Comparison of ENCODE assay signal across 20 mouse cellular contexts in the genomic region with DNA sequence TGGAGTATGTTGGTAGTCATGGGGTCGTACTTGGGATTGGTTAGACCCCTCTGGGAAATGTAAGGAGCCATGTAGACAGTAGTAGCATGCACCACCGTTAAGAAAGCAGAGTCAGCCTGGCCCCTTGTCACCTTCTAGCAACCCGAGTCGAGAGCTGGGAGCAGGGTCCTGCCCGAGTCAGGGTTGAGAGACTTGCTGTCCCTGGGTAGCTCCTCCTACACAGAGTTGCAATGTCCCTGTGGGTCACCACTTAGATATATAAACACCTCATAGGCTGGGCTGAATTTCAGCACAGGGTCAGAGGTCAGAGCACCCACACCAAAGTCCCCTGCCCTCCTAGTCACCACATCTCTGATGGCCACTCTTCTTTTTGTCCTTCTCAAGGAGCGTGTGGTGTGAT. TPM values are rescaled to one million over a fixed set of nuclear protein-coding genes. Genes with fewer than 3 reads are reported as not detected.
DNase-seq lines count a peak whose midpoint lies in the region; ATAC-seq lines count a peak whose summit lies in the region.
"Had no signal": no experiment of that assay in that cellular context is flagged by ENCODE, and none has a peak within 500 bp of the region (broad histone marks: within the 10 kb centered on the region; RNA-seq: fewer than 3 reads in every experiment).

No protein-coding gene starts in this region.

- no peak overlapping the region for H3K9ac ChIP-seq in kidney, embryonic 16.5 days (replicated peaks; ENCODE audit: low read length)
- H3K9ac ChIP-seq in liver, embryonic 13.5 days, result no peak overlapping the region
- no peak overlapping the region for H3K9ac ChIP-seq in liver, embryonic 11.5 days (ENCODE audit: low read depth, low read length)
- no peak overlapping the region for H3K9ac ChIP-seq in liver, embryonic 16.5 days (ENCODE audit: low read depth, low read length)
- H3K9ac ChIP-seq: forebrain, embryonic 15.5 days; limb, embryonic 12.5 days; midbrain, embryonic 13.5 days had no signal

- peak; percentile 59; the same call in 1 of the 2 replicates for ATAC-seq in kidney, embryonic 16.5 days (ENCODE audit: low FRiP score, low TSS enrichment)
- ATAC-seq in liver, embryonic 13.5 days (ENCODE audit: low read depth), result peak; percentile 54
- no peak for ATAC-seq in liver, embryonic 11.5 days (replicated peaks; ENCODE audit: low FRiP score)
- peak; percentile 39; the same call in 1 of the 2 replicates for ATAC-seq in liver, embryonic 16.5 days (ENCODE audit: low read depth)
- ATAC-seq: activated CD4-positive, CD25-positive, alpha-beta regulatory T cell, adult 4 months; forebrain, embryonic 15.5 days; intestine, postnatal 0 days; midbrain, embryonic 13.5 days had no signal

- no peaks in the 10 kb centered on the region; the same call in 1 of the 2 replicates for H3K36me3 ChIP-seq in kidney, embryonic 16.5 days (ENCODE audit: insufficient read depth, low read length)
- H3K36me3 ChIP-seq in liver, embryonic 13.5 days, result peaks cover 37% of the 10 kb centered on the region
- no peaks in the 10 kb centered on the region for H3K36me3 ChIP-seq in liver, embryonic 11.5 days (ENCODE audit: control insufficient read depth, insufficient read depth, low read length)
- H3K36me3 ChIP-seq in liver, embryonic 16.5 days (ENCODE audit: control insufficient read depth, insufficient read depth), result no peaks in the 10 kb centered on the region
- H3K36me3 ChIP-seq: forebrain, embryonic 15.5 days had no signal

- H3K9me3 ChIP-seq in kidney, embryonic 16.5 days (ENCODE audit: low read length), result no peaks in the 10 kb centered on the region
- H3K9me3 ChIP-seq in liver, embryonic 13.5 days (replicated peaks), result no peaks in the 10 kb centered on the region
- no peaks in the 10 kb centered on the region for H3K9me3 ChIP-seq in liver, embryonic 11.5 days (ENCODE audit: control insufficient read depth, low read length)
- no peaks in the 10 kb centered on the region for H3K9me3 ChIP-seq in liver, embryonic 16.5 days (replicated peaks; ENCODE audit: control insufficient read depth, low read length)
- H3K9me3 ChIP-seq: forebrain, embryonic 15.5 days; limb, embryonic 12.5 days; megakaryocyte, embryonic 14.5 days; midbrain, embryonic 13.5 days had no signal

- no peak for DNase-seq in kidney, postnatal 36 days
- no peak for DNase-seq in liver, embryonic 13.5 days
- DNase-seq in liver, embryonic 11.5 days (ENCODE audit: low spot score), result no peak
- DNase-seq in T-cell, adult 2 months (ENCODE audit: low spot score), result no peak
- DNase-seq in ovary, postnatal 14 days (ENCODE audit: low spot score), result no peak
- DNase-seq: adrenal gland, adult 8-10 months; gastrocnemius, postnatal 10 days; heart, adult 11 months; lung, adult 2 months; lung, postnatal 36 days; thymus, postnatal 25 days had no signal

- H3K27me3 ChIP-seq in kidney, embryonic 16.5 days (ENCODE audit: insufficient read depth, low read length), result no peaks in the 10 kb centered on the region
- H3K27me3 ChIP-seq in liver, embryonic 13.5 days, result no peaks in the 10 kb centered on the region
- no peaks in the 10 kb centered on the region for H3K27me3 ChIP-seq in liver, embryonic 11.5 days (replicated peaks; ENCODE audit: control insufficient read depth, insufficient read depth, low read length)
- no peaks in the 10 kb centered on the region for H3K27me3 ChIP-seq in liver, embryonic 16.5 days (ENCODE audit: control insufficient read depth, insufficient read depth, low read depth, low read length)
- H3K27me3 ChIP-seq: forebrain, embryonic 15.5 days; limb, embryonic 12.5 days; midbrain, embryonic 13.5 days had no signal

- peaks cover 14% of the 10 kb centered on the region for H3K4me1 ChIP-seq in kidney, embryonic 16.5 days (ENCODE audit: insufficient read depth, low read length)
- peaks cover 39% of the 10 kb centered on the region for H3K4me1 ChIP-seq in liver, embryonic 13.5 days (replicated peaks)
- H3K4me1 ChIP-seq in liver, embryonic 11.5 days (replicated peaks; ENCODE audit: control insufficient read depth, insufficient read depth, low read length), result peaks cover 14% of the 10 kb centered on the region; the same call in 1 of the 2 replicates
- H3K4me1 ChIP-seq in liver, embryonic 16.5 days (ENCODE audit: control insufficient read depth, low read depth, low read length), result peaks cover 14% of the 10 kb centered on the region
- H3K4me1 ChIP-seq: forebrain, embryonic 15.5 days; midbrain, embryonic 13.5 days had no signal

- 33% methylated on average over 6 of the region's 6 CpGs for WGBS in kidney, embryonic 16.5 days
- WGBS in liver, embryonic 13.5 days (ENCODE audit: insufficient replicate concordance), result 70% methylated on average over 6 of the region's 6 CpGs
- 74% methylated on average over 6 of the region's 6 CpGs for WGBS in liver, embryonic 11.5 days
- 66% methylated on average over 6 of the region's 6 CpGs for WGBS in liver, embryonic 16.5 days (ENCODE audit: insufficient replicate concordance)

- H3K4me2 ChIP-seq in kidney, embryonic 16.5 days (replicated peaks; ENCODE audit: low read depth, low read length), result no peak overlapping the region
- H3K4me2 ChIP-seq in liver, embryonic 13.5 days, result no peak overlapping the region
- no peak overlapping the region for H3K4me2 ChIP-seq in liver, embryonic 11.5 days
- H3K4me2 ChIP-seq in liver, embryonic 16.5 days (ENCODE audit: low read depth, low read length), result no peak overlapping the region
- H3K4me2 ChIP-seq: forebrain, embryonic 15.5 days; heart, embryonic 11.5 days; limb, embryonic 12.5 days; midbrain, embryonic 13.5 days had no signal

- H3K4me3 ChIP-seq in kidney, embryonic 16.5 days (ENCODE audit: low read length), result no peak overlapping the region
- H3K4me3 ChIP-seq in liver, embryonic 13.5 days (replicated peaks), result no peak overlapping the region
- H3K4me3 ChIP-seq in liver, embryonic 11.5 days (ENCODE audit: low read depth, low read length), result no peak overlapping the region
- no peak overlapping the region for H3K4me3 ChIP-seq in liver, embryonic 16.5 days (ENCODE audit: low read depth, low read length)
- H3K4me3 ChIP-seq: forebrain, embryonic 15.5 days; limb, embryonic 12.5 days; midbrain, embryonic 13.5 days had no signal

- H3K27ac ChIP-seq in kidney, embryonic 16.5 days (ENCODE audit: low read length), result no peak overlapping the region
- no peak overlapping the region for H3K27ac ChIP-seq in liver, embryonic 13.5 days
- no peak overlapping the region for H3K27ac ChIP-seq in liver, embryonic 11.5 days (ENCODE audit: low read depth, low read length)
- no peak overlapping the region for H3K27ac ChIP-seq in liver, embryonic 16.5 days (ENCODE audit: low read length)
- H3K27ac ChIP-seq: forebrain, embryonic 15.5 days; midbrain, embryonic 13.5 days had no signal

RNA-seq across cellular contexts. Expression of gene Poc1a, which starts 20.1 kb away (rescaled TPM):
- polyA plus RNA-seq in kidney, embryonic 16.5 days (2015; fragmentation: Nextera tagmentation; extraction: Ambion mirVana), result 28.4 and 29.2 TPM in 2 replicates
- polyA plus RNA-seq in liver, embryonic 13.5 days (2015; fragmentation: Nextera tagmentation; extraction: Ambion mirVana), result 27.4 and 27.8 TPM in 2 replicates
- 36.6 and 39.0 TPM in 2 replicates for polyA plus RNA-seq in liver, embryonic 11.5 days (2014; fragmentation: Nextera tagmentation; extraction: Ambion mirVana)
- polyA plus RNA-seq in liver, embryonic 16.5 days (2015; fragmentation: Nextera tagmentation; extraction: Ambion mirVana), result 20.3 and 21.0 TPM in 2 replicates

RNA-seq across cellular contexts. Expression of gene Alas1, which starts 52.5 kb away (rescaled TPM):
- polyA plus RNA-seq in kidney, embryonic 16.5 days (2015; fragmentation: Nextera tagmentation; extraction: Ambion mirVana), result 122 and 128 TPM in 2 replicates
- polyA plus RNA-seq in liver, embryonic 13.5 days (2015; fragmentation: Nextera tagmentation; extraction: Ambion mirVana), result 37.7 and 43.7 TPM in 2 replicates
- polyA plus RNA-seq in liver, embryonic 11.5 days (2014; fragmentation: Nextera tagmentation; extraction: Ambion mirVana), result 57.4 and 67.9 TPM in 2 replicates
- polyA plus RNA-seq in liver, embryonic 16.5 days (2015; fragmentation: Nextera tagmentation; extraction: Ambion mirVana), result 53.9 and 57.9 TPM in 2 replicates
